Mouse (Mus musculus) T-helper 1 cell (primary cell): ENCODE measurements around the gene Pnpla6.

Experiments
- in situ Hi-C: fragments of 300-600 bp; cut with MboI, MseI; formaldehyde crosslinking; loops from one replicate; pipeline ENCODE4 v1.15.1; 2025; ENCODE audit warnings: high pct_unique_total_duplicates

The Pnpla6 gene

GRCm38 (mm10) chr8:3515260-3515671, at the start of gene Pnpla6:
Gene Pnpla6, plus strand, starts transcription at chr8:3515384.
- in situ Hi-C loops: no loop called here

- in situ Hi-C loops: loop anchor here (5.0 kb wide), 1 partner anchor 205 kb away; the partner anchor contains the start of gene Fcor
These were observed 47.9 kb upstream of the Pnpla6 start, which contains the start of gene Pex11g for GRCm38 (mm10) chr8:3467006-3467885. Gene Pex11g, minus strand, starts transcription at chr8:3467680.

GRCm38 (mm10) chr8:3467886-3468545, 47.2 kb upstream of the Pnpla6 start:
- in situ Hi-C loops: loop anchor here (5.0 kb wide), 1 partner anchor 204 kb away; the partner anchor contains the start of gene Fcor

GRCm38 (mm10) chr8:3468838-3469237, 46.3 kb upstream of the Pnpla6 start:
- in situ Hi-C loops: loop anchor here (5.0 kb wide), 1 partner anchor 203 kb away; the partner anchor contains the start of gene Fcor

- in situ Hi-C loops: no loop called here
These were observed 44.6 kb upstream of the Pnpla6 start, which contains the start of gene Tex45 for GRCm38 (mm10) chr8:3470562-3470961. Gene Tex45, plus strand, starts transcription at chr8:3470862.

GRCm38 (mm10) chr8:3475715-3476429, 39.3 kb upstream of the Pnpla6 start:
- in situ Hi-C loops: no loop called here

- in situ Hi-C loops: no loop called here
These were observed 34.9 kb upstream of the Pnpla6 start for GRCm38 (mm10) chr8:3480221-3480785.

GRCm38 (mm10) chr8:3481605-3482004, 33.6 kb upstream of the Pnpla6 start:
- in situ Hi-C loops: no loop called here

GRCm38 (mm10) chr8:3482240-3482740, 32.9 kb upstream of the Pnpla6 start:
- in situ Hi-C loops: no loop called here

- in situ Hi-C loops: no loop called here
These were observed 31.6 kb upstream of the Pnpla6 start for GRCm38 (mm10) chr8:3483546-3483945.

- in situ Hi-C loops: no loop called here
These were observed 30.0 kb upstream of the Pnpla6 start for GRCm38 (mm10) chr8:3485192-3485591.

- in situ Hi-C loops: no loop called here
These were observed 22.0 kb upstream of the Pnpla6 start, which contains the start of gene Zfp358 for GRCm38 (mm10) chr8:3492901-3493844. Gene Zfp358, plus strand, starts transcription at chr8:3493138.

GRCm38 (mm10) chr8:3493845-3494208, 21.4 kb upstream of the Pnpla6 start:
- in situ Hi-C loops: no loop called here

GRCm38 (mm10) chr8:3495578-3496427, 19.4 kb upstream of the Pnpla6 start:
- in situ Hi-C loops: no loop called here

- in situ Hi-C loops: no loop called here
These were observed 18.8 kb upstream of the Pnpla6 start for GRCm38 (mm10) chr8:3496428-3496748.

- in situ Hi-C loops: no loop called here
These were observed 16.6 kb upstream of the Pnpla6 start for GRCm38 (mm10) chr8:3498583-3498982.

- in situ Hi-C loops: no loop called here
These were observed 15.4 kb upstream of the Pnpla6 start for GRCm38 (mm10) chr8:3499751-3500150.

GRCm38 (mm10) chr8:3500235-3501090, 14.7 kb upstream of the Pnpla6 start, which contains the start of gene Mcoln1:
Gene Mcoln1, plus strand, starts transcription at chr8:3500457.
- in situ Hi-C loops: no loop called here
